Mouse (Mus musculus) midbrain, embryonic 15.5 days (tissue): ENCODE data around the gene Dkk3. TPM values are rescaled to one million over a fixed set of nuclear protein-coding genes. Genes with fewer than 3 reads are reported as not detected.

Experiments
- ATAC-seq: fragments of 200-750 bp; cut with Nextera tagmentation; replicated peaks from 2 replicates; pipeline ENCODE4 v1.8.0; 2017; ENCODE audit warnings: moderate TSS enrichment
- H3K27ac ChIP-seq: fragments of 300-500 bp; sonication (generic); 2 replicates; pipeline ENCODE4 v1.5.1; 2015; ENCODE audit warnings: mild to moderate bottlenecking, inconsistent platforms
- H3K27me3 ChIP-seq: fragments of 300-500 bp; sonication (generic); replicated peaks from 2 replicates; pipeline ENCODE4 v1.6.1; 2015; ENCODE audit warnings: inconsistent platforms
- H3K36me3 ChIP-seq: fragments of 300-500 bp; sonication (generic); replicated peaks from 2 replicates; pipeline ENCODE4 v1.6.1; 2015; ENCODE audit warnings: inconsistent platforms
- H3K4me1 ChIP-seq: fragments of 300-500 bp; sonication (generic); 2 replicates; pipeline ENCODE4 v1.6.1; 2015; ENCODE audit warnings: inconsistent platforms
- H3K4me2 ChIP-seq: fragments of 300-500 bp; sonication (generic); 2 replicates; pipeline ENCODE4 v1.6.1; 2015; ENCODE audit warnings: inconsistent platforms, mild to moderate bottlenecking, moderate library complexity
- H3K4me3 ChIP-seq: fragments of 300-500 bp; sonication (generic); 2 replicates; pipeline ENCODE4 v1.5.1; 2015; ENCODE audit warnings: mild to moderate bottlenecking, inconsistent platforms
- H3K9ac ChIP-seq: fragments of 300-500 bp; sonication (generic); 2 replicates; pipeline ENCODE4 v1.6.1; 2015; ENCODE audit warnings: mild to moderate bottlenecking, inconsistent platforms
- H3K9me3 ChIP-seq: fragments of 300-500 bp; sonication (generic); 2 replicates; pipeline ENCODE4 v1.6.1; 2016; ENCODE audit warnings: inconsistent platforms
- WGBS: fragments of 180-500 bp; shearing (Covaris S2); methylation state at CpG from one replicate; pipeline ENCODE4 v1.1.7; 2015; ENCODE audit warnings: mixed read lengths; 5-methylcytosine and 5-hydroxymethylcytosine counted together
- polyA plus RNA-seq: library from polyadenylated mRNA; unstranded; fragments of >200 nt; fragmentation: Nextera tagmentation; extraction: Ambion mirVana; gene quantifications from 2 replicates; pipeline ENCODE4 v1.2.1, GENCODE M21; 2015

Gene Dkk3
- polyA plus RNA-seq, 1 experiment from 2014 or later: 25.6 TPM

DNA sequence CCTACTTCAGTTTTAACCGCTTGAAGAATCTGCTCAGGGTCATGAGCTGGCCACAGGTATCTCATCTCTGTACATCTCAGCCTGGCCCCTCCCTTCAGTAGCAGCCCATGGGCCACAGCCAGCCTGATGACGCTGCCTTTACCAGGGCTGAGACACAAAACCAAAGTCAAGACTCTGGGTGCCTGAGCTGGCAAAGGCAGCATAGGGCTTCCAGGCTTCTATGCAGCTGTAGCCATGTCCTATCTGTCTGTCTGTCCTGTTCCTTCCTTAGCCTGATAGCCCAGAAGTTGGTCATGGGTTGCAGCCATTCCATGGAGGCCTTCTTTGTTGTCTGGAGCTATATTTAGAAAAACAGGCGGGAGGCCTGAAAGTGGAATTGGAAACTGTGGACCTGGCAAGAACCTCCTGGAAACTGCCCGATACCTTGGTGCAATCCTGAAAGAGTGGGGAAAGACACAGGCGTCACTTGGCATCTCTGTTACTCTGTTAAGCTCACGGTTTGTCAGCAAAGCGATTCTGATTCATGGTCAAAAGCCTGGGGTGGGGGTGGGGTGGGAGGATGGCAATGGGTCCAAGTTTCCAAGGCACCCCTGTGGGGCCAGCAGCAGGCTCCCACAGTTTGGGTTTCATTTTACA lies 33.1 kb downstream of the Dkk3 start:
- H3K9ac ChIP-seq: no peak overlapping the region
- no peak overlapping the region for H3K27ac ChIP-seq
- H3K36me3 ChIP-seq: no peaks in the 10 kb centered on the region
- ATAC-seq: no peak
- H3K4me2 ChIP-seq: no peak overlapping the region
- peaks cover 3% of the 10 kb centered on the region; the same call in 1 of the 2 replicates for H3K4me1 ChIP-seq
- no peaks in the 10 kb centered on the region for H3K9me3 ChIP-seq
- no peak overlapping the region for H3K4me3 ChIP-seq
- no peaks in the 10 kb centered on the region for H3K27me3 ChIP-seq
- WGBS: 84% methylated on average over 7 of the region's 7 CpGs

GRCm38 (mm10) chr7:112123612-112124011 lies 35.2 kb downstream of the Dkk3 start:
- WGBS: 90% methylated on average over 5 of the region's 5 CpGs
- H3K9me3 ChIP-seq: no peaks in the 10 kb centered on the region

DNA sequence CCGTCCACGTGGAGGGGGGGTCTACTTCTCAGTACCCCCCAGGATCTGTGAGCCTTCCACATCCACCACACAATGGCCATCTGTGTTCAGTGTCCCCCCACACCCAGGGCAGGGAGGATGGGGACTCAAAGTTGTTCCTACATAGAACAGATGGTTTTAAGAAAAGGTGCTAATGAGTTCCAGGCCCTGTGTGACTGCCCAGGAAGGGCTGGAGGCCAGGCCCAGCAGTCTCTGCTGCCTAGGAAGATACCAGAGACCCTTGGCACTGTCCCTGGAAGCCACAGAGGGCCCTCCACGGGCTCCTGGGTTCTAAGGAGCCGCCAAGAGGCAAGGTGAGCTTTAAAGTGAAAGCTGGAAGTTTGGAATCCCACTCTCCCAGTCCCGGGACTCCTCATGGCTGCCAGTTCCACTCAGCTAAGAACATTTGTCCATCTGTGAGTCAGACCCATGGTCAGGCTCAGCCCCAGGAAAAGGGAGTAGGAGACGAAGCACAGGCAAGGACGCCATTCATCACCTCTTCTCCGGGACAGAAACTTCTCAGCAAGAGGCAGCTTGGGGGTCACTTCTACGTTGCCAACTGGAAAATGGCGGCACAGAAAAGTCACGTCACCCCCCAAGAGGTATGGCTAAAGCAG lies 36.9 kb downstream of the Dkk3 start:
- no peak for ATAC-seq
- Histone ChIP-seq H3K9me3 (no peaks in the 10 kb centered on the region), H3K9ac (no peak overlapping the region)

More at GRCm38 (mm10) chr7:112123612-112124011, 35.2 kb downstream of the Dkk3 start:
- ATAC-seq: no peak
- Histone ChIP-seq H3K27ac (no peak overlapping the region), H3K4me3 (no peak overlapping the region), H3K36me3 (no peaks in the 10 kb centered on the region), H3K4me2 (no peak overlapping the region), H3K27me3 (no peaks in the 10 kb centered on the region), H3K9ac (no peak overlapping the region), H3K4me1 (peaks cover 3% of the 10 kb centered on the region; the same call in 1 of the 2 replicates)

GRCm38 (mm10) chr7:112120861-112121810 lies 37.7 kb downstream of the Dkk3 start:
- no peak for ATAC-seq
- Histone ChIP-seq H3K9ac (no peak overlapping the region), H3K36me3 (no peaks in the 10 kb centered on the region), H3K9me3 (no peaks in the 10 kb centered on the region), H3K27me3 (no peaks in the 10 kb centered on the region), H3K4me2 (no peak overlapping the region), H3K4me3 (no peak overlapping the region), H3K4me1 (peaks cover 3% of the 10 kb centered on the region; the same call in 1 of the 2 replicates), H3K27ac (no peak overlapping the region)
- 68% methylated on average over 11 of the region's 11 CpGs for WGBS

More for the DNA sequence above, 36.9 kb downstream of the Dkk3 start:
- Histone ChIP-seq H3K27me3 (no peaks in the 10 kb centered on the region), H3K27ac (no peak overlapping the region), H3K4me2 (no peak overlapping the region), H3K4me1 (peaks cover 3% of the 10 kb centered on the region; the same call in 1 of the 2 replicates), H3K36me3 (no peaks in the 10 kb centered on the region), H3K4me3 (no peak overlapping the region)
- 84% methylated on average over 11 of the region's 11 CpGs for WGBS

DNA sequence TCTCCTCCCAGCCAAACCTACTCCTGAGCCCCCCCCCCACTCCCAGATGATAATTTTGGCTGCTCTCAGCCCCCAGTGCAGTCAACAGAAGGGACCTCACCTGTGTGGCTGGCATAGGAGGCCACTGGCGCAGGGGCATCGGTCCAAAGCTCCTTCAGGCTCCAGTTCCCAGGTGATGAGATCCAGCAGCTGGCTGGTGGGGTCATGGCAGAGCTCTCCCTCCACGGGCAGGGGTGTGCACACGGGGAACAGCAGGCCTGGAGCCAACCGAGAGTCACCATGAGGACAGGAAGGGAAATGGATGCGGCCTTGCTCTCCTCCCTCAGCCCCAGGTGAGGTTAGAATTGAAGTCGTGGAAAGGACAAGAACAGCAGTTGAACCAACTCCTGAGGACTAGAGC lies 39.6 kb downstream of the Dkk3 start:
- Histone ChIP-seq H3K4me2 (no peak overlapping the region), H3K27ac (no peak overlapping the region), H3K9me3 (no peaks in the 10 kb centered on the region), H3K9ac (no peak overlapping the region), H3K27me3 (no peaks in the 10 kb centered on the region), H3K4me3 (no peak overlapping the region), H3K4me1 (peaks cover 3% of the 10 kb centered on the region; the same call in 1 of the 2 replicates), H3K36me3 (no peaks in the 10 kb centered on the region)
- ATAC-seq: no peak
- 86% methylated on average over 7 of the region's 7 CpGs for WGBS

- Histone ChIP-seq H3K9me3 (no peaks in the 10 kb centered on the region), H3K27ac (no peak overlapping the region), H3K4me1 (peaks cover 3% of the 10 kb centered on the region; the same call in 1 of the 2 replicates), H3K4me2 (no peak overlapping the region), H3K36me3 (no peaks in the 10 kb centered on the region), H3K4me3 (no peak overlapping the region), H3K27me3 (no peaks in the 10 kb centered on the region), H3K9ac (no peak overlapping the region)
- 88% methylated on average over 7 of the region's 7 CpGs for WGBS
- ATAC-seq: no peak
These were observed 40.8 kb downstream of the Dkk3 start for GRCm38 (mm10) chr7:112118086-112118485.

DNA sequence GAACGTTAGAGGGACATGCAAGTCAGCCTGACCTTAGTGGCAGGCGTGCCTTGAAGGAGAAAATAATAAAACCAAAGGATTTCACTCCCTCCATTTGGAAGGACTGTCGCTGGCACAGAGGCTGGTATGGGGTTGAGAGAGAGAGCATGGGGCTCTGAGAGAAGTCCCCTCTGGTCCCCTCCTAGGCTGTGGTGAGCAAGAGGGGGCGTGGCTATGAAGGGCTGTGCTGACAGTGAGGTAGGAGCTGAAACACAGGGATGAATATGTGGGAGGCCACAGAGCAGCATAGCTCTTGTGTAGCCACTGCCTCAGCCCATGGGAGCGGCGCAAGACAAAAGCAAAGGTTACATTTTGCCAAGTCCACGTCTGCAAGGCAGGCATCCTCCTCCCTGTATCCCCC lies 41.4 kb downstream of the Dkk3 start:
- H3K27me3 ChIP-seq: no peaks in the 10 kb centered on the region
- no peak overlapping the region for H3K9ac ChIP-seq
- WGBS: 84% methylated on average over 7 of the region's 7 CpGs
- no peak overlapping the region for H3K27ac ChIP-seq
- H3K4me2 ChIP-seq: no peak overlapping the region
- ATAC-seq: no peak
- H3K9me3 ChIP-seq: no peaks in the 10 kb centered on the region
- H3K4me3 ChIP-seq: no peak overlapping the region
- H3K4me1 ChIP-seq: peaks cover 3% of the 10 kb centered on the region; the same call in 1 of the 2 replicates
- no peaks in the 10 kb centered on the region for H3K36me3 ChIP-seq

DNA sequence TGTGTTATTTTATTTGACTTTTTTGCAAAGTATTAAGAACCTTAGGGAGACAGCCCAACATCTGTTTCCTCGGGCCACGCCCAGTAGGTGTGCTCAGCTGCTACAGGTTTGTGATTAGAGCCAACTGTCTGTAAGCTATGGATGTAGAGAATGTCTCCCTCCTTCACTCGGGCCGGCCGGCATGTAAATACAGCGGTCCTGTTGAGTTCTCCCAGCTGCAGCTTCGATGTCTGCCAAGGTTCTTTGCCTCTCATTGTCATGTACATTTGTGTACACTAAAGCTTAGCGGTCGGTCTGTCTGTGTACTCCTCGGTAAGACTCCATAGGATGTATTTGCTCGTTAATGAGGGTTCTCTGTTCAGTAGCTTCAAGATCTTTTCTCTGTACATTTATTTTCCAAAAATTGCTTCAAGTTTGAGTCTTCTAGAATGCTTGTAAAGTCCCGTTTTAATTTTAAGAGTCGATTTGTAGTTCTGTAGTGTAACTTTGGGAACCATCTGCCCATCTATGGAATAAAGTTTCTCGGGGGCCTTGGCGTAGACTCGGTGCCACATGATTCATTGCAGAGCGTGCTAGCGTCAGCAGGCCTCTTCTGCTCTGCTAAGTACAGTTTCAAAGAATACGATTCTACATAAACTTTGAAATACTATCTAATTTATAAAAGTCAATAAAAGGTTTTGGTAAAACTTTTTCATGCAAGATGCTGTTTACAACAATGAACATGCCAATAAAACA lies 48.1 kb downstream of the Dkk3 start:
- ATAC-seq: no peak
- Histone ChIP-seq H3K4me1 (no peaks in the 10 kb centered on the region), H3K36me3 (peaks cover 28% of the 10 kb centered on the region), H3K9me3 (no peaks in the 10 kb centered on the region), H3K4me2 (no peak overlapping the region), H3K27ac (no peak overlapping the region), H3K4me3 (no peak overlapping the region), H3K27me3 (no peaks in the 10 kb centered on the region), H3K9ac (no peak overlapping the region)
- WGBS: 83% methylated on average over 19 of the region's 19 CpGs

GRCm38 (mm10) chr7:112108757-112109156 lies 50.1 kb downstream of the Dkk3 start:
- no peak overlapping the region for H3K4me2 ChIP-seq
- no peak overlapping the region for H3K9ac ChIP-seq
- no peak overlapping the region for H3K4me3 ChIP-seq
- H3K36me3 ChIP-seq: peaks cover 31% of the 10 kb centered on the region
- H3K27me3 ChIP-seq: no peaks in the 10 kb centered on the region
- ATAC-seq: no peak
- no peak overlapping the region for H3K27ac ChIP-seq
- H3K9me3 ChIP-seq: no peaks in the 10 kb centered on the region
- H3K4me1 ChIP-seq: no peaks in the 10 kb centered on the region

DNA sequence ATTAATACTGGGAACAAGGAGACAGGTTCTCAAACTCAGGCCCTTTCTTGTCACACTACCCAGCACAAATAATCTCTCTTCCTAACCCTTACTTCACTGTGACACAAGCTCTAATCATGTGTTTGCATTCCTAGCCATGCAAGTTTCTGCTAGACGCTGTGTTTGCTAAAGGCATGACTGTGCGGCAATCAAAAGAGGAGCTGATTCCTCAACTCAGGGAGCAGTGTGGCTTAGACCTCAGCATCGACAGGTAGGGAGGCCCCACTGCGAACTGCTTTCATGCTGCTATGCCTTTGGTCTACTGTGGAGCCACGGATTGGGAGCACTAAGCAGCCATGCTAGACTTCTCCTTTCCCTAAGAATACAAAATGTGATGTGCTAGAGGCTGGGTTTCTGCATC lies 55.0 kb downstream of the Dkk3 start:
- Histone ChIP-seq H3K36me3 (peaks cover 34% of the 10 kb centered on the region; the same call in 1 of the 2 replicates), H3K27ac (no peak overlapping the region), H3K4me1 (no peaks in the 10 kb centered on the region), H3K9ac (no peak overlapping the region), H3K4me2 (no peak overlapping the region), H3K9me3 (no peaks in the 10 kb centered on the region), H3K4me3 (no peak overlapping the region), H3K27me3 (no peaks in the 10 kb centered on the region)
- WGBS: 85% methylated on average over 5 of the region's 5 CpGs
- ATAC-seq: no peak

DNA sequence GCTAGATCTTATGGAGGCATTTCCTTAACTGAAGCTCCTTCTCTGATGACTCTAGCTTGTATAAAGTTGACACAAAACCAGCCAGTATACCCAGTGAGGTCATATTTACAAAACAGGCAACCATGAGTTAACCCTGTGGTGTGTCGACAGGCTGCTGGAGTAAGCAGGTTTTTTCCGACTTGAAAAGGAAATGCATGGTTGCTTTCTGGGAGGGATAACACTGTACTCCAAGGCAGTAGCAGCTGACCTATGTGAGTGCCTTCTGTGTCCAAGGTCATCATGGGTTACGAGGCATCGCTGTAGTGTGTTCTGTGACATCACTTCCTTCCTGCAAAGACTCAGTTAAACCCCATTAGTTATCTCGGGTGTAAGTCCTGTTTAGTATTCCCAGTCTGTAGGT lies 55.9 kb downstream of the Dkk3 start:
- Histone ChIP-seq H3K9me3 (no peaks in the 10 kb centered on the region), H3K27me3 (no peaks in the 10 kb centered on the region), H3K36me3 (peaks cover 28% of the 10 kb centered on the region; the same call in 1 of the 2 replicates), H3K9ac (no peak overlapping the region), H3K4me3 (no peak overlapping the region), H3K4me1 (no peaks in the 10 kb centered on the region), H3K27ac (no peak overlapping the region), H3K4me2 (no peak overlapping the region)
- no peak for ATAC-seq
- WGBS: 84% methylated on average over 5 of the region's 5 CpGs

- Histone ChIP-seq H3K4me2 (no peak overlapping the region), H3K9me3 (no peaks in the 10 kb centered on the region), H3K27me3 (no peaks in the 10 kb centered on the region), H3K4me1 (no peaks in the 10 kb centered on the region), H3K9ac (no peak overlapping the region), H3K4me3 (no peak overlapping the region), H3K36me3 (peaks cover 21% of the 10 kb centered on the region; the same call in 1 of the 2 replicates), H3K27ac (no peak overlapping the region)
- WGBS: 85% methylated on average over 2 of the region's 2 CpGs
- ATAC-seq: no peak
These were observed 58.0 kb downstream of the Dkk3 start for GRCm38 (mm10) chr7:112100887-112101286.
